Comparison of ENCODE assay signal across 8 mouse cellular contexts in genomic region chr10:100015370-100016325, GRCm38 (mm10). TPM values are rescaled to one million over a fixed set of nuclear protein-coding genes. Genes with fewer than 3 reads are reported as not detected.
DNase-seq lines count a peak whose midpoint lies in the region; ATAC-seq and TF ChIP-seq lines count a peak whose summit lies in the region.

Gene Kitl, plus strand, starts transcription at chr10:100015630.

- no peaks in the 10 kb centered on the region for H3K9me3 ChIP-seq in forebrain, postnatal 0 days (ENCODE audit: low read length)
- H3K9me3 ChIP-seq in lung, embryonic 14.5 days (ENCODE audit: low read depth, low read length): no peaks in the 10 kb centered on the region

- peak within 1 kb of the TSS; percentile 94 for H3K4me2 ChIP-seq in forebrain, postnatal 0 days (ENCODE audit: low read depth)
- peak within 1 kb of the TSS; percentile 82 for H3K4me2 ChIP-seq in lung, embryonic 14.5 days

- no peaks in the 10 kb centered on the region for H3K36me3 ChIP-seq in forebrain, postnatal 0 days (ENCODE audit: insufficient read depth)
- H3K36me3 ChIP-seq in lung, embryonic 14.5 days (ENCODE audit: insufficient read depth): no peaks in the 10 kb centered on the region

- H3K4me1 ChIP-seq in forebrain, postnatal 0 days (ENCODE audit: insufficient read depth): peaks cover 18% of the 10 kb centered on the region; the same call in 1 of the 2 replicates
- peaks cover 19% of the 10 kb centered on the region; the same call in 1 of the 2 replicates for H3K4me1 ChIP-seq in lung, embryonic 14.5 days (ENCODE audit: insufficient read depth)

- no peaks in the 10 kb centered on the region for H3K27me3 ChIP-seq in forebrain, postnatal 0 days (ENCODE audit: insufficient read depth, low read length)
- H3K27me3 ChIP-seq in lung, embryonic 14.5 days (ENCODE audit: insufficient read depth, low read length): no peaks in the 10 kb centered on the region

- TF ChIP-seq CTCF in forebrain, postnatal 0 days (IDR thresholded peaks at IDR 0.05; ENCODE audit: low read depth): 0 out of 2 replicates have a peak, but pooled peaks have one; percentile 2
- no peak for TF ChIP-seq CTCF in lung, embryonic 14.5 days (IDR thresholded peaks at IDR 0.05; ENCODE audit: low read depth)

- peak within 1 kb of the TSS; percentile 77 for H3K4me3 ChIP-seq in forebrain, postnatal 0 days (ENCODE audit: low read depth, low read length)
- peak within 1 kb of the TSS; percentile 78 for H3K4me3 ChIP-seq in lung, embryonic 14.5 days (ENCODE audit: low read depth, low read length)

- DNase-seq in ES-CJ7 (ENCODE audit: low read depth, low spot score): peak; percentile 70
- peak; percentile 6 for DNase-seq in cerebellum, adult 11-12 months
- peak; percentile 76 for DNase-seq in forebrain, postnatal 0 days
- peak; percentile 77 for DNase-seq in heart, postnatal 25 days (ENCODE audit: low spot score)
- DNase-seq in layer of hippocampus, adult 18-20 months (ENCODE audit: low spot score in 2 of 2): peak; percentile 37 to 52
- peak; percentile 91 for DNase-seq in lung, embryonic 14.5 days
- DNase-seq in ovary, adult 18-20 months (ENCODE audit: low spot score): peak; percentile 83
- DNase-seq in urinary bladder, postnatal 14 days (ENCODE audit: low spot score): peak; percentile 74

- peak; percentile 76 for ATAC-seq in forebrain, postnatal 0 days
- ATAC-seq in lung, embryonic 14.5 days (ENCODE audit: insufficient read depth): peak; percentile 89

- H3K27ac ChIP-seq in forebrain, postnatal 0 days (ENCODE audit: low read depth, low read length): peak within 1 kb of the TSS; percentile 29
- peak within 1 kb of the TSS; percentile 91 for H3K27ac ChIP-seq in lung, embryonic 14.5 days (ENCODE audit: low read depth)

- peak within 1 kb of the TSS; percentile 50 for H3K9ac ChIP-seq in forebrain, postnatal 0 days
- H3K9ac ChIP-seq in lung, embryonic 14.5 days: peak within 1 kb of the TSS; percentile 82

- intact Hi-C loops in heart, postnatal 25 days (cut with DNase I): loop anchor here (2.0 to 10.0 kb wide), 7 partner anchors 52 to 373 kb away; partner anchors contain the start of gene Csl

- WGBS in forebrain, postnatal 0 days: 3% methylated on average over 70 of the region's 70 CpGs
- under 1% methylated on average over 68 of the region's 70 CpGs for WGBS in lung, embryonic 14.5 days

RNA-seq across cellular contexts. Expression of gene Kitl, which starts in this region (rescaled TPM):
- total RNA-seq in forebrain, postnatal 0 days (2014; rRNA removed): 76.6 and 110 TPM in 2 replicates
- polyA plus RNA-seq in forebrain, postnatal 0 days (2015; fragmentation: Nextera tagmentation; extraction: Ambion mirVana): 45.0 and 81.6 TPM in 2 replicates
- total RNA-seq in heart, postnatal 25 days (2021): 10 to 100 TPM; 65.6 to 82.6 TPM
- total RNA-seq in layer of hippocampus, adult 18-20 months (2021): 10 to 100 TPM; 23.6 to 24.8 TPM
- polyA plus RNA-seq in lung, embryonic 14.5 days (2014; fragmentation: Nextera tagmentation; extraction: Ambion mirVana): 57.5 and 60.4 TPM in 2 replicates

Comparison
In these comparisons a context has a peak if more than half of its experiments do, and no peak if none do; other contexts are left out.
1. Peak in every context shown above with its lines: DNase-seq, ATAC-seq, H3K4me3 ChIP-seq and H3K27ac ChIP-seq.
2. DNase-seq: peak in every context shown above with its lines; median percentile 91 in lung, embryonic 14.5 days; 83 in ovary, adult 18-20 months; 77 in heart, postnatal 25 days; 76 in forebrain, postnatal 0 days; 74 in urinary bladder, postnatal 14 days; 70 in ES-CJ7; 44 in layer of hippocampus, adult 18-20 months; 6 in cerebellum, adult 11-12 months.